Mouse (Mus musculus) bone marrow, adult 2 months (tissue): ENCODE measurements around the gene Nit2.

Source experiments
- CTCF ChIP-seq: fragments of 200-500 bp; IDR thresholded peaks from 2 replicates; pipeline ENCODE4 v1.5.1; 2011; ENCODE audit warnings: low read length, control low read depth; ENCODE audit not compliant: control insufficient read depth, insufficient read depth
- POLR2A ChIP-seq: fragments of 200-500 bp; IDR thresholded peaks from 2 replicates; pipeline ENCODE4 v1.6.1; 2011; ENCODE audit warnings: low read depth, mild to moderate bottlenecking, control low read depth, low read length, borderline replicate concordance; ENCODE audit not compliant: control insufficient read depth

GRCm38 (mm10) chr16:57211037-57211436 is 43.9 kb upstream of the Nit2 start:
- TF ChIP-seq CTCF (no peak), POLR2A (no peak)
